Mouse (Mus musculus) spleen, adult 2 months (tissue): ENCODE results near the gene Upk2. TPM values are rescaled to one million over a fixed set of nuclear protein-coding genes. Genes with fewer than 3 reads are reported as not detected.
"Not testable (repeated sequence)": the region's sequence is repeated elsewhere in the genome, so short reads cannot be mapped to it uniquely, and the experiment has no call there.

ENCODE experiments used
- DNase-seq, 2 experiments: peaks; one replicate each; pipeline versions ENCODE4 v3.0.0 to v3.0.0-alpha.2; 2012 to 2021; ENCODE audit warnings: low spot score in 2 of 2, low read depth in 1 of 2
- H3K27ac ChIP-seq: fragments of 200-500 bp; 2 replicates; pipeline ENCODE4 v1.5.1; 2012; ENCODE audit warnings: low read length, inconsistent platforms; ENCODE audit not compliant: insufficient read depth
- H3K27me3 ChIP-seq: fragments of 200-500 bp; 2 replicates; pipeline ENCODE4 v1.6.1; 2012; ENCODE audit warnings: mild to moderate bottlenecking, moderate library complexity, low read length, inconsistent platforms; ENCODE audit not compliant: control insufficient read depth, insufficient read depth
- H3K36me3 ChIP-seq: fragments of 200-500 bp; 2 replicates; pipeline ENCODE4 v1.6.1; 2012; ENCODE audit warnings: mild to moderate bottlenecking, low read length, inconsistent platforms; ENCODE audit not compliant: control insufficient read depth, insufficient read depth
- H3K4me1 ChIP-seq: fragments of 200-500 bp; 2 replicates; pipeline ENCODE4 v1.6.1; 2011; ENCODE audit warnings: inconsistent platforms; ENCODE audit not compliant: control insufficient read depth, insufficient read depth, insufficient read length
- H3K4me3 ChIP-seq: fragments of 200-500 bp; 2 replicates; pipeline ENCODE4 v1.5.1; 2011; ENCODE audit warnings: mild to moderate bottlenecking, inconsistent platforms; ENCODE audit not compliant: insufficient read depth, insufficient read length; ENCODE audit errors: extremely low read depth
- CTCF ChIP-seq: fragments of 200-500 bp; IDR thresholded peaks from 2 replicates; pipeline ENCODE4 v1.5.1; 2011; ENCODE audit warnings: mild to moderate bottlenecking, inconsistent platforms; ENCODE audit not compliant: insufficient read depth, insufficient read length, insufficient replicate concordance; ENCODE audit errors: extremely low read depth
- POLR2A ChIP-seq: fragments of 200-500 bp; IDR thresholded peaks from 2 replicates; pipeline ENCODE4 v1.6.1; 2011; ENCODE audit warnings: low read depth, low read length, inconsistent platforms
- whole genome bisulfite sequencing: fragments of 180-500 bp; shearing (Covaris S2); methylation state at CpG from one replicate; pipeline ENCODE4 v1.1.7; 2018; 5-methylcytosine and 5-hydroxymethylcytosine counted together
- polyA plus RNA-seq: library from polyadenylated mRNA; depleted of rRNA; stranded (reverse); fragments of >200 nt; gene quantifications from 2 replicates; pipeline ENCODE4 v1.2.3, GENCODE M21; 2012

The Upk2 gene
- polyA plus RNA-seq, 1 experiment: not detected

DNA sequence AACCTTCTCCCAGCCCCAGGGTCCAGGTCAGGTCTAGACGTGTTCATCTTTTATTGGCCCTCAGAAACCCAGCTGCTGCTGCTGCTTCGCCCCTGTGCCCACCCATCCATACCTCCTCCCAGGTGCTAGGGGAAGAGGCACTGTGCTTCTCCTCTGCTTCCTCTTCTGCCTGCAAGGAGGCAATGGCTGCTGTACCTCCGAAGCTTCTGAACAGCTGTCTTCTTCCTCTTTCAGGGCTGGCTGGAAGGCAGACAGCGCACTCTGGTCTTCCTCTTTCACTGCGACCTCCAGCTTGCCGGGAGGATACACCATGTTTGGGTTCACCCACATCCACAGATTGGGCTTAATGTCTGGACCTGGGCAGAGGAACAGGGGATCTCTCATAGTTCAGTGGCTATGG lies 19.0 kb downstream of the Upk2 start:
- H3K4me1 ChIP-seq: peaks cover 10% of the 10 kb centered on the region
- DNase-seq: peak; percentile 35 to 58
- no peak overlapping the region; the same call in 1 of the 2 replicates for H3K4me3 ChIP-seq
- H3K27me3 ChIP-seq: no peaks in the 10 kb centered on the region
- TF ChIP-seq POLR2A (no peak), CTCF (no peak)
- peak overlapping the region; percentile 22; the same call in 1 of the 2 replicates for H3K27ac ChIP-seq
- 9% methylated on average over 6 of the region's 6 CpGs for WGBS
- H3K36me3 ChIP-seq: no peaks in the 10 kb centered on the region

DNA sequence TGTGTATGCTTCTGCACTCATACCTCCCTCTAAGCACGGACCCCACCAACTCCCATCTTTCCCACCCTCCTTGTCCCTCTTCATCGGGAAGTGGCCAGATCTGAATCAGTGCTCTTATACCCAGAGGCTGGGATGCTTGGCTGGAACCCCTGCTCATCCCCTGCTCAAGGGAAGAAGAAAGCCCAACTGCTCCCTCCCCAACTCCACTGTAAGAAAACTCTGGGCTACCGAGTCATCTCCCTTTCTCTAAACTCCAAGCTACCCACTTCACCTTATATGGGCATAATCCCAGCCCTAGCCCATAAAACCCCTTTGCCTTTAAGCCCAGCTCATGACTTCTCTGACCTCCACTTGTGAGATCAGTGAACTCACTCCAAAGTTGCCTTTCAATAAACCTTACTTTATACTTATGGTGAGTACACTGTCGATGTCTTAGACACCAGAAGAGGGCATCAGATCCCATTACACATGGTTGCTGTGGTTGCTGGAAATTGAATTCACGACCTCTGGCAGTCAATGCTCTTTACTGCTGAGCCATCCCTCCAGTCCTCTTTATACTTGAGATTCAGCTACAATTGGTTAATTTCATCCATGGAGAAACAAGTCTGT lies 22.1 kb downstream of the Upk2 start:
- WGBS: 60% methylated on average over 5 of the region's 5 CpGs
- H3K36me3 ChIP-seq: no peaks in the 10 kb centered on the region

GRCm38 (mm10) chr9:44423576-44423975 lies 31.2 kb downstream of the Upk2 start:
- Histone ChIP-seq H3K36me3 (no peaks in the 10 kb centered on the region), H3K27ac (no peak overlapping the region), H3K4me1 (no peaks in the 10 kb centered on the region; the same call in 1 of the 2 replicates), H3K27me3 (no peaks in the 10 kb centered on the region), H3K4me3 (no peak overlapping the region)
- 80% methylated on average over 4 of the region's 4 CpGs for WGBS
- no peak for DNase-seq
- TF ChIP-seq POLR2A (no peak), CTCF (no peak)

More for the DNA sequence above, 22.1 kb downstream of the Upk2 start:
- Histone ChIP-seq H3K4me3 (no peak overlapping the region), H3K27ac (no peak overlapping the region), H3K4me1 (peaks cover 10% of the 10 kb centered on the region), H3K27me3 (no peaks in the 10 kb centered on the region)
- no peak for DNase-seq
- TF ChIP-seq CTCF (no peak), POLR2A (no peak)

- Histone ChIP-seq H3K4me1 (peaks cover 7% of the 10 kb centered on the region; the same call in 1 of the 2 replicates), H3K4me3 (no peak overlapping the region), H3K36me3 (no peaks in the 10 kb centered on the region), H3K27me3 (no peaks in the 10 kb centered on the region), H3K27ac (no peak overlapping the region)
- TF ChIP-seq CTCF (no peak), POLR2A (no peak)
- DNase-seq: no peak
- WGBS: 51% methylated on average over 5 of the region's 5 CpGs
Observed at GRCm38 (mm10) chr9:44420280-44420898, 34.4 kb downstream of the Upk2 start.

- H3K27ac ChIP-seq: peak overlapping the region; percentile 31; the same call in 1 of the 2 replicates
- not testable (repeated sequence) for H3K27me3 ChIP-seq, H3K4me1 ChIP-seq, H3K36me3 ChIP-seq, DNase-seq, H3K4me3 ChIP-seq
- WGBS: 90% methylated on average over 9 of the region's 9 CpGs
Observed at GRCm38 (mm10) chr9:44419730-44420129, 35.0 kb downstream of the Upk2 start.

- peaks cover 7% of the 10 kb centered on the region; the same call in 1 of the 2 replicates for H3K4me1 ChIP-seq
- DNase-seq: no peak
- peak within 1 kb of the TSS; percentile 79 for H3K4me3 ChIP-seq
- H3K27ac ChIP-seq: peak within 1 kb of the TSS; percentile 82
- H3K27me3 ChIP-seq: no peaks in the 10 kb centered on the region
- 70% methylated on average over 14 of the region's 14 CpGs for WGBS
- no peaks in the 10 kb centered on the region; the same call in 1 of the 2 replicates for H3K36me3 ChIP-seq
- no peak for TF ChIP-seq CTCF
- TF ChIP-seq POLR2A: no peak
Observed at GRCm38 (mm10) chr9:44418519-44419385, 36.0 kb downstream of the Upk2 start, which contains the start of gene Ccdc84. TSS of gene Ccdc84 (minus strand) at chr9:44418569.
